Mouse (Mus musculus) cerebellum, postnatal 10 days (tissue): ENCODE data around the gene Tardbp.

ENCODE experiments used
- DNase-seq, 2 experiments: peaks; one replicate each; pipeline ENCODE4 v3.0.0; 2021; ENCODE audit warnings: mixed read lengths in 2 of 2

Gene Tardbp

DNA sequence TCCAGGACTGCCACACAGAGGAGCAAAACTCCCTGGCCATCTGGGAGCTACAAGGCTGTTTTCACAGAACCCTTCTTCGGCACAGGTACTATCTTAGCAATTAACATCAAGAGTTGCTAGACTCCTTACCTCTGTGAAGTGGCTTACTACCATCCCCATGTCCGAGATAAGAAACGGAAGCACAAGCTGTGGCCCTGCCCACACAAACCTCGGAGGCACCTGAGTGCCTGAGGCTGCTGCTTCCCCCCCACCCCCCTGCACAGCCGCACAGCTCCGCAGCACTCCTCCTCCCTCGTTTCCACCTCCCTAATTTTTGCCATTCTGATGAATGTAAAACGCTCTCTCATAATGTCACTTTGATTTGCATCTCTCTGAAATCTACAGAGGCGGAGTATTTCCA, 11.5 kb upstream of the Tardbp start:
- no peak for DNase-seq

DNA sequence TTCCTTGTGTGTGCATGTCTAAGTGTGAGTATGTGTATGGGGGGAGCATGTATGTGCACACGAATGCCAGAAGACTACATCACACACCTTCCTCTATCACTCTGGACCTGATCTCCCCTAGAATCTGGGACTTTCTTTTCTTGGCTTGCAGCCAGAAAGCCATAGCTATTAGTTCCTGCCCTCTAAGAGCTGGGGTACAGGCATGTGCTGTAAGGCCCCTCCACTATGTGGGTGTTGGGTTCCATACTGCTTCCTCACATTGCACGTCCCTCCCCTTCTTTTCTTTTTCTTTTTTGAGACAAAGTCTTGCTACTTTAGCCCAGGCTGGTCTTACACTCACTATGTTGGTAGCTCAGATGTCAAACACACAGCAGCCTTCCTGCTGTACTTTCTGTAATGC, 8.5 kb upstream of the Tardbp start:
- DNase-seq: no peak

DNA sequence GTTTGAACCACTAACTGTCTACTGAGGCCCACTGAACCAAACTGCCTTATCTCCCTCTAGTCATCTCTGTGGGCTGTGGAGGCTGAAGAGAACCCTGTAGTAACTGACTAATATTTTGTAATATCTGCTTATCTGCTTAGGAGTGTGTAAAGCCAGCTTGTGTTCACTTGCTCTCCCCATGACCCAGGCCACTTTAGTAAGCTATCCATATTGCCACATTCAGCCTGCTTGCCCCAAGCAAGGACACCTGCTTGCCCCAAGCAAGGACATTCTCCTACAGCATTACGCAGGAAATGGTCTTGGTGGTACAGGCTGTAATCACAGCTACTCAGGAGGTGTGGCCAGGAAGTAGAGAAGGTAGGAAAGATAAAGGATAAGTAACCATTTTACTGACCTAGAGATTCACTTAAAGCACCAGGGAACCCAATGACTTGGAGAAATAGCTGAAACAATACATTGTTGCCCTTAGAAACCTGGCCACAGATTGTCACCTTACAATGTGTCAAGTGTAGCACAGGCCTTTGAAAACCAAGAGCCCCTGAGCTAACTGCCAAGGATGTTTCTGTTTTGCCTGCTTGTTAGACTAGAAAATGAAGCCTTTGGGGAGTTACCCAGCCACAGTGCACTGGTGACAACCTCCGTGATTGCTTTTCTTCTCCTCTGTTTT, 6.7 kb upstream of the Tardbp start:
- DNase-seq: no peak

DNA sequence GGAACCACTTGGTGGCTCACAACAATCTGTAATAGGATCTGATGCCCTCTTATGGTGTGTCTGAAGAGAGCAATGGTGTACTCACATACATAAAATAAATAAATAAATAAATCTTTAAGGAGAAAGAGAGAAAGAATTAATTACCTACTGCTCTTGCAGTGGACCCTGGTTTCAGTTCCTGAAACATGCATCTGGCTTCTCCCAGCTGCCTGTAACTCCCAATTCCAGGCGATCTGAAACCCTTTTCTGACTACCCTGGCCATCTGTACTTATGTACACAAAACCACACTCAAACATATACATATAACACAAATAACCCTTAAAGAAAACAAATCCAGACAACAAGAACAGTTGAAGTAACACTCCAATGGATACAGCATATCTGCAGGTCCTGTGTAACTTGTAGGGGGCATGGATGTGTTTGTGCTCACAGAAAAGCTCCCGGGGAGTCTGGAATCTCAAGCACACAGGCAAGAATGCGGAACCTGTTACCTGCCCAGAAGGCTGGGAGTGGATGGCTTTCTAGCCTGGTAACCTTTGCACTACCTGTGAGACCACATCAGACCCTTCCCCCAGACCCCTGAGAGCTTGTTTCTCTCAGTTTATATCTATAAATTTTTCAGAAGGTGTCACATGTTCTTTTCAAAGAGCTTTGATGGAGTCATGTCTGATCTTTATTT, 5.3 kb upstream of the Tardbp start:
- no peak for DNase-seq

DNA sequence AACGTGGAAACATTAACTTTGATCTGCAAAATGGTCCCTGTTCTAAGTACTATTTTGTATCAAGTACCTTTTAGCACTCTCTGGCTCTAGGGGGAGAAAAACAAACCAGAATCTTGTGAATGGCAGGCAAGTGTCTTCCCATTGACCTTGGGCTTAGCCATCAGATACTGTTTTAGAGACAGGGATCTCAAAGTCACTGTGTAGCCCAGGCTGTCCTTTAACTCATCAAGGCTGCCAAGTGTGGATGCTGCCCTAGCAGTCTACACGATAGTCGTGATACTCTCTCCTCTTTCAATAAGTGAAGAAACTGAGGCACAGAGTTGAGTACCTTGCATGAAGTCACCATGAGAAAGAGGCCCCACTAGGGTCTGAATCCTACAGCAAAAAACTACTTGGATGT, 427 bp upstream of the Tardbp start:
- no peak for DNase-seq

DNA sequence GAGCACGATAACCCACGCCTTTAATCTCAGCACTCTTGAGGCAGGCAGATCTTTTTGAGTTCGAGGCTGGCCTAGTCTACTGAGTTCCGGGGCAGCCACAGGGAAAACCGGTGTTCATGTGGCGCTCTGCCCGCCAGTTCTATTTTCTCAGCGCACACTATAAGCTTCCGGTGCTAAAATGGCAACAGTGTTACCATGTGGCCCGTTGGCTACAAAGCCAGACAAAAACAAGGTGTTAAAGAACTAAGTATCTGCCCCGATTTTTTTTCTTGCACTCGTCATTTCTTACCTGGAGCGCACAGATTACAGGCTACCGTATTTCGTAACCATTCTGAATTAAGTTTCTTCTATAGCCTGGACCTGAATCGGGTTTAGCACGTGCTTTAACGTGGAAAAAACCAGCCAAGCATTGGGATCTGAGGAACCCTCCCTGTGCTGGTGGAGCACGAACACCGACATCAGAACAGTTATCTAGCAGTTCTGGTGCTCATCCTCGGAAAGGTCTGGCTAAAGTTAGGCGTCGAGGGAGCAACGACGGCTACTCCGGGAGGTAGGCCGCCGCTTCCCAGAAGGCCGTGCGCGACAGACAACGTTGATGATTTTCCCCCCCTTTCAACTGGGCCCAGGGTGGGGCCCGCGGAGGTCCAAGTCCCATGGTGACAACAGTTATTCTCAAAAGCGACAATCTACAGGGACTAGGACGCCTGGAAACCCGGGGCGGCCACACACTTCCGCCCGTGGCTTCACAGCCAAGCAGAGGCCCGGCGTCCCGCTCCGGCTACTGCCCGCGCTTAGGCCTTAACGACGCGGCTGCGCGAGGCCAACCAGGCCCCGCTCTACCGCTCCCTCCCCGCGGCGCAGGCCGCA, 830 bp downstream of the Tardbp start:
- DNase-seq: peak; percentile 53 to 54

DNA sequence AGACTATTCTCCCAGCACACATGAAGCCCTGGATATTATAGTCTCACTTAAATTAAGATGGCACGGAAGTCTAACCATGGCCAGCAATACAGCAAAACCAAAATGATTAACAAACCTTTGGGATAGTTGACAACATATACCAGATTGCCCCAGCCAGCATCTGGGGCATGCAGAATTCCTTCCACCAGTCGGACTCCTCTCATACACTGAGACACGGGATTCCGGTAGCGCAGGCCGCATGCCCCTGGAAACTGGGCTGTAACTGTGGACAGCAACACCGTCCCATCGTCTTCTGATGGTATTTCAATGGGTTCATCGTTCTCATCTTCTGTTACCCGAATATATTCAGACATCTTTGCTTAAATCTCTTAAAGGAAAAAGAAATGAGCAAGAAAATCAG, 1.8 kb downstream of the Tardbp start:
- no peak for DNase-seq

DNA sequence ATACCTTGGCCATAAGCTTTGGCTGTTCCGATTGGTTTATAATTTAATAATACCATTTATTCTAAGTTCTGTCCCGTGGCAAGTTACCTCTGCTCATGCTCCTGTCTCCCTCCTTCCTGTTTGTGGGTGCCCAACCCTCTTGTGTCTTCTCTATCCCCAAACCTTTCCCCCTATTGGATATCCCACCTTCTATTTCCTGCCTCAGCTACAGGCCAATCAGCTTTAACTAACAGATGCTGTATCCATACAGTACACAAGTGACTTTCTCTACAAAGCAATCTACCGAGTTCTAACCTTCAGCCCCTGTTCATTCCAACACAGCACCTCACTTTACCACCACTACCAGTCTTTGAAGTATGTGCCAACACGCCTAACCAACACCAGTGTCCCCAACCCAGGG, 3.2 kb downstream of the Tardbp start:
- no peak for DNase-seq

DNA sequence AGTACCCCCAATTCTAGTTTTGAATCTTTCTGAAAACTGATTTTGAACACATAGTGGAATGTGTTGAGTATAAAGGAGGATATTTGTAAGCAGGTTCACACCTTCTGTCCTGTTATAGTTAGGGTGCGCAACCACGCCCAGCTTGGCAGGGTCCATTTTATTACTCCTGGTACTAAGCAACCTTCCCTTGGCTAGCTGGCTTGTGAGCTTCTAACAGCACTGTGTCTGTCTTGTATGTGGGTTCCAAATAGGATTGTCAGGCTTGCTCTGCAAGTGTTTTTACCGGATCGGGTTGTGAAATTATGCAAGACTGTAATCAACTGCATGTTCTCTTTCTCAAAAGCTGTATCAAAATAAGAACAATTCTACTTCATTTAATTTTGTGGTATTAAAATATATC, 4.3 kb downstream of the Tardbp start:
- no peak for DNase-seq

DNA sequence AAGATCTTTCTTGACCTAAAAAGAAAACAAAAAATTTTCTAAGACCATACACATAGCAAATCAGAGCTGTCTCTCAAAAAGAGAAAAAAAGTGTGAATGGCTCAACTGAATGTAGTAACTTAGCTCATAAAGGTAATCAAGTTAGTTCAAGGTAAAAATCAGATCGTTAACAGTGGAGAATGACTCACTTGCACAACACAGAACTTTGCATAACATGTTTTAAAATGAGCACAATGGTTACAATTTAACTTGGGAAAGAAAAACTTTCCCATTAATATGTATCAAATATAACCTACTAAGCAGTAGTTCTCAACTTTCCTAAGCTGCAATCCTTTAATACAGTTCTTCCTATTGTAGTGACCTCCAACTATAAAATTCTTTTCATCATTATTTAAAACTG, 6.1 kb downstream of the Tardbp start:
- no peak for DNase-seq

DNA sequence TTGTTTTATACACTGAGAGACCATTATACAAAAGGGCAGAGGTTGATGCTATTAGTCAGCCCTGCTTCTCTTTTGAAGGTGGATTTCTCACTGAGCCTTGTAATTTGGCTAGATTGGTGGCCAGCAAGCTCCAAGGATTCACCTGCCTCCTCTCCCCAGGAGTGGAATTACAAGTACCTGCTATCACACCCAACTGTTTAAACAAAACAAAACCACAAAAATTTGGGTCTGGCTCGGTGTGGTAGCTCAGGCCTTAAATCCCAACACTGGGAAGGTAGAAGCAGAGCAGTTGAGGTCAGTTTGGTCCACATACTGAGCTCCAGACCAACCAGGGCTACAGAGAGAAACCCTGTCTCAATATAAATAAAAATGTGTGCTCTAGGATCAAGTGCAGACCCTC, 7.0 kb downstream of the Tardbp start:
- no peak for DNase-seq

DNA sequence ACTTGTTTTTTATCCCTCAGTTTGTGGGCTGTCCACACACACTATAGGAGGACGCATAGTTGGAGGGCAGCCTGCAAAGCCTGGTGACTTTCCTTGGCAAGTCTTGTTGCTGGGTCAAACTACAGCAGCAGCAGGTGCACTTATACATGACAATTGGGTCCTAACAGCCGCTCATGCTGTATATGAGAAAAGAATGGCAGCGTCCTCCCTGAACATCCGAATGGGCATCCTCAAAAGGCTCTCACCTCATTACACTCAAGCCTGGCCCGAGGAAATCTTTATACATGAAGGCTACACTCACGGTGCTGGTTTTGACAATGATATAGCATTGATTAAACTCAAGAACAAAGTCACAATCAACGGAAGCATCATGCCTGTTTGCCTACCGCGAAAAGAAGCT, 13.1 kb downstream of the Tardbp start:
- DNase-seq: no peak

DNA sequence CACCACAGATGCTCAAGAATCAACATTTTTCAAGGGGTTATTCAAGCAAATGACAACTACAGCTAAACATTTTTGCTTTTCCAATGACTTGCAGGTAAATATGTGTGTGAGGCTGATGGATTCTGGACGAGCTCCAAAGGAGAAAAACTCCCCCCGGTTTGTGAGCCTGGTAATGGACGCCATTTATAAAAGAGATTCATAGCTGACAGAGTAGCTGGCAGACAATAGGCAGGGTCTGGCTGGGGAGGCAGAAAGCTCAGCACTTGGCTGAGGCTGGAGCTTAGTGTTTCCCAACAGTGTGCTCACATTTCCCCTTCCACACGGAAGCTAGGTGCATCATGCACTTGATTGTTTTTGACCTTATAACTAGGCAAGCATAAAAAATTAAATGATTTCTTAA, 14.3 kb downstream of the Tardbp start:
- peak in 1 of 2 experiments; percentile 36 for DNase-seq

DNA sequence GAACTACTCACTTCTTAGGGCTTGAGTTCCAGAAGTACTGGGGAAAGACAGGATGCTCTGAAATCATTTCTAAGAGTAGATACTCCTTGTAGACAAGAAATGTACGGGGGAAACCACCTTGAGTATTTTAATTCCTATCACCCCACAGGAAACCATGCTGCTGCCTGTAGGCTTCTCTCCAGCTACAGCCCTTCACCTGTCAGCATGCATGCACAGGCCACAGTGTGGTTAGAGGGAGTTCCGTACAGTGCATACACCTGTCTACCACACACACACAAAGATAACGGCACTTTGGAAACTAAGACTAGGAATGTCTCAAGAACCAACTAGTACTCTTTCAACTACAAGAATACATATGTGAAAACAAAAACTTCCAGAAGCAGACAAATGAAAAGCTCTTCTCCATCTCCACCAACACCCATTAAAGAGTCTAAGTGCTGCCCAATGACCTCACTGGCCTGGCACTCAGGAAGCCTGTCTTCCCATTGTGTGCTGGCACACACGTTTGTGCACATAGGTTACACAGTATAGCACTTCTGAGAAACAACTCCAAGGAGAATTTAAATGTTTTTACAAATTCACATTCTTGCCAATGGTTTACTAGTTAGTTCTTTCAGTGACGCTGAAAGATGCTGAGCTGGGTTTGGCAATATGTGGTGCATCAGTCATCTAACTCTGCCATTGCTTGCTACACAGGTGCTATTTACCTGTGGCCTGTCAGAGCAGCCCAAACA, 16.0 kb downstream of the Tardbp start:
- no peak for DNase-seq

DNA sequence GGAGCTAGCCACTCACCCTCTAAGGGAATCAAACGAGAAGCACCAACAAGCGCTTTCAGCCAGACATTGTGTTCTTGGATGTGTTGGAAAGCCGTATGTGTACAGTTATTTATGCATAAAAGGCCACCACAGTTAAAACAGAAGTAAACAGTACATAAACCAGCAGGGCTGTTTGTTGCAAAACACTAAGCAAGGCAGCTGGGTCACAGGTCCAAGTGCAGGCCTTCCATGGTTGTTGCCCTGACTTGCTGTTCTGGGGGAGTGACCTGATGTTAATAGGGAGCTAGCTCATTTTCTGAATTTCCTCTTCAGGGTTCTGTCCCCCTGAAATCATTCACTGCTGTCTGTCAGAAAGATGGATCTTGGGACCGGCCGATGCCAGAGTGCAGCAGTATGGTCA, 17.0 kb downstream of the Tardbp start:
- DNase-seq: no peak

DNA sequence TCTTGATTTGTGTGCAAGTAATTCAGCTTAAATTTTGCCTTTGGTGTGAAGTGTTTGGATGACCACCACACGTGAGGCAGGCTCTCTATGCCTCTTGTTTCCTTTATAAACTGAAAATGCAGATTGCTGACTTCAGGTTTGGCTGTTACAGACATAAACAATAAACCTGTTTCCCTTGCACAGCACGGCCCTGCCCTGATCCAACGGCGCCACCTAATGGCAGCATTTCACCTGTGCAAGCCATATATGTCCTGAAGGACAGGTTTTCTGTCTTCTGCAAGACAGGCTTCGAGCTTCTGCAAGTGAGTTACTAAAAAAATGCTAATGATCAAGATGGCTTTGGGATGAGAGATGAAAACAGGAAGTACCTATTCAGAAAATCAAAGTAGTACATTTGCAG, 19.1 kb downstream of the Tardbp start:
- DNase-seq: peak; percentile 89 to 92

DNA sequence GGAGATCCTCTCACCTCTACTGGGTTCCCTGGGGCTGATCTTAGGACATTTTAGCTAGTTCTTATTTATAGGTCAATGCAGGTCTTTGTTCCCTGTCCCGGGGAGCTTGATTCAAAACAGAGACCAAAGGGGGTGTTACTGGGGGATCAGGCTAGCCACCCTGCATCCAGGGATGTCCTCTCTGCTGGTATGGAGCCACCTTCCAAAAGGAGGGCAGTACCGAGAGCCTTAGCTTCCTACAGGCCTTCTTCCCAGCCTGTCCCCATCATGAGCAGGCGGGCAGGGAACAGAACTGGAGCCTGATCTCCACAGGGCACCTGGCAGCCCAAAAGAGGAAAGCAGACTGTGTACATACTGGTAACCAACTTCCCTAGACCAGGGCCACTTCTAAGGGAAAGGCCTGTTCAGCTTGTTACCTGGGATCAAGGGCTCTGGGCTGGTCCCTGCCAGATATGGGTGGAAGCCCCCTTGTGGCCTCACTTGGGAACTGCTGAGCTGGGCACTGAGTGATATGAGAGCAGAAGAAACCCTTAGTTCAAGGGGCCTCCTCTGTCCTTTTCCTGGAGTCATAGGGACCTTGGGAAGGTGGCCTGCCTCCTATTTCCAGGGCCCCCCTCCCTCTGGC, 22.2 kb downstream of the Tardbp start:
- peak; percentile 85 to 87 for DNase-seq

DNA sequence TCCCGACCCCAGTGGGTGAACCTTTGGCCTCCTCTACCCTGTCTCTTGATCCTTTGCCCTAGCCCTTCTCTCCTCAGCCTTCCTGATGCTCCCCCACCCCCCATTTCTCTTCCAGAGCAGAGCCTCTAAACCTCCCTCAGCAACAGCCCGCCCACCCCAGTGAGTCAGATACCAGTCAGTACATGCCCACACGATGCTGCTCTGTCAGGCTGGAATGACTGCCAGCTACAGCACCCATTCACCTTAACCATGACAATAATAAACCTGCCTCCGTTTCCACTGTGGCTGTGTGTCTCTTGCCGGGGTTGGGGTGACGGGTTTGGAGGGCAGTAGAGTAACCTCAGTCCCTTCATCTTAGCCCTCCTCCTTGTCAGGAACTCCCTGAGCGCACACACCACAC, 22.7 kb downstream of the Tardbp start:
- DNase-seq: no peak

DNA sequence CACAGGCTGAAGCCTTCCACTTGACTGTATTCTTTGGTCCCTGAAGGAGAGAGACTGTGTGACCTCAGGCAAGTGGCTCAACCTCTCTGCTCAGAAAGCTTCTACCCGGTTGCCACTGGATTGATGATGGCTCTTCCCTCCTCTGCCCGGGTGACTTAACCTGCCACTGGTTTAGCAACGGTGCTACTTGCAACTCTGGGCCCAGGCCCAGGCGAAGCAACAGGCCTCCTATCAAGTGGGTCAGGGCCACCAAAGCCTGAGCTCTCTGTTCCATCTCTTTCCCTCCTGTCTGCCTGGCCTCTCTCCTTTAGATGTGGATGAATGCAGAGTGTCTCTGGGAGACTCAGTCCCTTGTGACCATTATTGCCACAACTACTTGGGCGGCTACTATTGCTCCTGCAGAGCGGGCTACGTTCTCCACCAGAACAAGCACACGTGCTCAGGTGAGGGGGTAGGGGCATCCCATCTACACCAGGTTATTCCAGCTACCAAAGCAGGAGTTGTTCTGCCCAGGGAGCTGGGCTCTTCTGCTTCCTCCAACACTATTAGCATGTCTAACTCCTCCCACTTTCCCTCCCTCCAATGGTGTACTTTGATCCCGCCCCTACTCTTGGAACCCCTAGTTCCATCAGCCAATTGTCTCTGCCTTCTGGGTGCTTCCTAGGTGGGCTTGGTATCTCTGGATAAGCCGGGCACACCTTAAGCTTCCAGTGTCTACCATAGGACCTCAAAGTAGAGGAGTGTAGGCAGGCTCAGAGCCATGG, 23.3 kb downstream of the Tardbp start:
- DNase-seq: no peak

DNA sequence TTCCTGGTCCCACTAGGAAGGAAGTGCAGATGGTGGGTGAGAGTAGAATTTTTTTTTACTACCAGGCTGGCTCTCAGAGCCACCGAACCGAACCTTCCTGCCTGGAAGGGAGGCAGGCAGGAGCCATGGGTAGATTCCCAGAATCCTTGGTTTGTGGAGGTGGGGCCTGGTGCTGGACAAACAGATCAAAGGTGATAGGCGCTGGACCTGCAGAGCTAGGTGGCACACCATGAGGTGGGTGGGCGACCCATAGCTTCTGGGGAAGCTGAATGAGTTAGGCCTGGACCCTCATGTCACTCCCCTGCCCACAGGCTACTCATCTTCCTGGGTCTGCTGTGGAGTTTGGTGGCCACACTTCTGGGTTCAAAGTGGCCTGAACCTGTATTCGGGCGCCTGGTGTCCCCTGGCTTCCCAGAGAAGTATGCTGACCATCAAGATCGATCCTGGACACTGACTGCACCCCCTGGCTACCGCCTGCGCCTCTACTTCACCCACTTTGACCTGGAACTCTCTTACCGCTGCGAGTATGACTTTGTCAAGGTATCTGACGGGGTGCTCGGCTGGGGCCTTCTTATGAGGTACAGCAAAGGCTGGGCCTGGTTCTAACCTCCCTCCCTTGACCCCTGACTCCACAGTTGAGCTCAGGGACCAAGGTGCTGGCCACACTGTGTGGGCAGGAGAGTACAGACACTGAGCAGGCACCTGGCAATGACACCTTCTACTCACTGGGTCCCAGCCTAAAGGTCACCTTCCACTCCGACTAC, 24.3 kb downstream of the Tardbp start, which contains the start of gene Masp2:
Masp2 (plus strand) TSS at position 198 of the 764 bp plus-strand sequence.
- DNase-seq: no peak

DNA sequence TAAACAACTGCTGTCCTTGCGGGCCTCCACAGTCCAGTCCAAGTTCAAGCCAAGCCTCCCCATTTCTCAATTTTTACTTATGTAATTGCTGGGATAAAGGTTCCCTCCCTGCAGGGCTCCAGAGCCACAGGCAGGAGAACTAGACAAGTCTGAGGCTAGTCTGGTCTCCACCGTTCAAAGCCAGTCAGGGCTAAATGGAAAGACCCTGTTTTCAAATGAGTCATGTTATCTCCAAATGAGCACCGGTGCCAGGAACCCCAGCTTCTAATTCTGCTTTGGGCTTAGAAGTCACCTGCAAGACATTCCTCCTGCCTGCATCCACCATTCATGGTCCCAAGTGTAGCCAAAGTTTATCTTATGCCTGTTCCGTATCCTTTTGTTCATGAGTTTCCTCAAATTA, 24.9 kb downstream of the Tardbp start:
- DNase-seq: no peak
